Mouse (Mus musculus) stomach, postnatal 0 days (tissue): ENCODE measurements around the gene Tifab.

Experiments
- CTCF ChIP-seq: IDR thresholded peaks from 2 replicates; pipeline ENCODE4 v1.5.1; 2016; ENCODE audit warnings: antibody characterized with exemption, low read depth, mild to moderate bottlenecking, moderate library complexity
- EP300 ChIP-seq: optimal IDR thresholded peaks from 2 replicates; pipeline ENCODE3; 2016; ENCODE audit warnings: antibody characterized with exemption

GRCm38 (mm10) chr13:56134631-56135181, 44.0 kb downstream of the Tifab start:
- no peak for TF ChIP-seq CTCF
- no peak for TF ChIP-seq EP300
